Mouse (Mus musculus) neural tube, embryonic 15.5 days (tissue): ENCODE results near the gene Rcan1. TPM values are rescaled to one million over a fixed set of nuclear protein-coding genes. Genes with fewer than 3 reads are reported as not detected.
A peak's percentile ranks its signal among the peaks of the same experiment; 100 is the strongest.

Experiments
- ATAC-seq: fragments of 200-750 bp; cut with Nextera tagmentation; 2 replicates; pipeline ENCODE4 v1.8.0; 2017; ENCODE audit warnings: mild to moderate bottlenecking, moderate TSS enrichment, moderate library complexity; ENCODE audit not compliant: low FRiP score
- H3K27ac ChIP-seq: fragments of 300-500 bp; sonication (generic); replicated peaks from 2 replicates; pipeline ENCODE4 v1.5.1; 2015; ENCODE audit warnings: mild to moderate bottlenecking, inconsistent platforms
- H3K27me3 ChIP-seq: fragments of 300-500 bp; sonication (generic); replicated peaks from 2 replicates; pipeline ENCODE4 v1.6.1; 2015; ENCODE audit warnings: inconsistent platforms
- H3K36me3 ChIP-seq: fragments of 300-500 bp; sonication (generic); 2 replicates; pipeline ENCODE4 v1.6.1; 2015; ENCODE audit warnings: inconsistent platforms
- H3K4me1 ChIP-seq: fragments of 300-500 bp; sonication (generic); 2 replicates; pipeline ENCODE4 v1.6.1; 2015; ENCODE audit warnings: inconsistent platforms
- H3K4me2 ChIP-seq: fragments of 300-500 bp; sonication (generic); 2 replicates; pipeline ENCODE4 v1.6.1; 2015; ENCODE audit warnings: inconsistent platforms, mild to moderate bottlenecking, moderate library complexity
- H3K4me3 ChIP-seq: fragments of 300-500 bp; sonication (generic); replicated peaks from 2 replicates; pipeline ENCODE4 v1.5.1; 2015; ENCODE audit warnings: mild to moderate bottlenecking, inconsistent platforms
- H3K9ac ChIP-seq: fragments of 300-500 bp; sonication (generic); replicated peaks from 2 replicates; pipeline ENCODE4 v1.6.1; 2015; ENCODE audit warnings: mild to moderate bottlenecking, inconsistent platforms
- H3K9me3 ChIP-seq: fragments of 300-500 bp; sonication (generic); replicated peaks from 2 replicates; pipeline ENCODE4 v1.6.1; 2016; ENCODE audit warnings: inconsistent platforms
- WGBS: fragments of 180-500 bp; shearing (Covaris S2); methylation state at CpG from one replicate; pipeline ENCODE4 v1.1.7; 2015; ENCODE audit warnings: mixed read lengths; 5-methylcytosine and 5-hydroxymethylcytosine counted together
- polyA plus RNA-seq: library from polyadenylated mRNA; unstranded; fragments of >200 nt; fragmentation: Nextera tagmentation; extraction: Ambion mirVana; gene quantifications from 2 replicates; pipeline ENCODE4 v1.2.1, GENCODE M21; 2015

Gene Rcan1
- polyA plus RNA-seq, 1 experiment from 2014 or later: 79.4 TPM

DNA sequence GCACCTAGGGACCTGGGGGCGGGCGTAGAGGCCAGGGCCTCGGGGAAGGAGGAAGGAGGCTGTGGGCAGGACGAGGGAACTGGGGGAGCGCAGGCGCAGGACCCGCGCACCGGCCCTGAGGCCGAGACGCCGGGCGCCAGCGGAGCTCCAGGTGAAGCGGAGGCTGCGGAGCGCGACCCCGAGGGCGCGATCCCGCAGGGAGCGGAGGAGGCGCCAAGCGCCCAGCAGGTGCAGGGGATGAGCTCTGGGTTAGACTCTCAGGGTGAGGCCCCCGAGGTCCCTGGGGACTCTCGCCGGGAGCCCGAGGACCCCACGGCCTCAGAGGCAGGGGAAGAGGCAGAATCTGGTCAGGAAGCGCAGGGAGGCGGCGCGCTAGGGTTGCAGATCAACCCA, 27.9 kb upstream of the Rcan1 start:
- no peaks in the 10 kb centered on the region for H3K9me3 ChIP-seq
- peaks cover 18% of the 10 kb centered on the region for H3K4me1 ChIP-seq
- H3K27ac ChIP-seq: no peak overlapping the region
- ATAC-seq: no peak
- H3K9ac ChIP-seq: peak overlapping the region; percentile 5; the same call in 1 of the 2 replicates
- 2% methylated on average over 32 of the region's 34 CpGs for WGBS
- peaks cover 43% of the 10 kb centered on the region for H3K27me3 ChIP-seq
- no peaks in the 10 kb centered on the region for H3K36me3 ChIP-seq
- peak overlapping the region; percentile 75 for H3K4me2 ChIP-seq
- peak overlapping the region; percentile 45 for H3K4me3 ChIP-seq

DNA sequence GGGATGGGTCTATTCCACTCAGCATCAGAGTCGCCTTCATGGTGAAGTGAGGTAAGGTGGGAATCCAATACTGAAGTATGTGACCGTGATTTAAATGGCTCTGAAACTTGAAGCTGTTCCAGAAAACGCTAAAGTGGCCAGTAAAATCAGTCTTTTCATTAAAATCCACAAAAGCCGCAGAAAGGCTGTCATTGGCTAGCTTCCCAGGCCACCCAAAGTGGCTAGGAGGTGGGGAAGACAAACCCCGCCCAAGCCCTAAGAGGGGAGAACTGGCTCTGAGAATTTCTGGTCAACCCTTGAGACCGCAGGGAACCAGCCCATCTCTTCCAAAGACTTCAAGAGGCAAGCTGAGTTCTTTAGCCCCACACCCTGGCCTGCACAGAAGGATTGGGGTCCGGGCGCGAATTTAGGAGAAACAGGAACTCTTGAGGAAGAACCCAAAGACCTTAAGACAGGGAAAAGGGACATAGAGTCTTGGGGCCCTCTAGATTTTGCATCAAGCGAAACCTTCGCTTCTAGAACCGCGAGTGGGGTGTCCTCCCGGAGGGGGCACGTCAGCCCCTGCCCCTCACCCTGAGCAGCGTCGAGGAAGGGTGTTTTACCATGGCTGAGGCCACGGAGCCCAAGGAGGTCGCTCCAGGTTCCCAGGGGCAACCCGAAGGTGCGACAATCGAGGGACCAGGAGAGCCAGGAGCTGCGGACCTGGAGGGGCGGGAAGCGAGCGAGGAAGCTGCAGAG, 27.4 kb upstream of the Rcan1 start:
- Histone ChIP-seq H3K9ac (no peak overlapping the region; the same call in 1 of the 2 replicates), H3K4me3 (peak overlapping the region; percentile 45), H3K9me3 (no peaks in the 10 kb centered on the region), H3K4me1 (peaks cover 18% of the 10 kb centered on the region), H3K27me3 (peaks cover 43% of the 10 kb centered on the region), H3K36me3 (no peaks in the 10 kb centered on the region), H3K27ac (no peak overlapping the region), H3K4me2 (peak overlapping the region; percentile 75)
- ATAC-seq: no peak
- WGBS: 11% methylated on average over 26 of the region's 26 CpGs

GRCm38 (mm10) chr16:92489356-92489755, 18.7 kb upstream of the Rcan1 start:
- H3K9me3 ChIP-seq: no peaks in the 10 kb centered on the region
- no peak overlapping the region for H3K4me3 ChIP-seq
- 81% methylated on average over 9 of the region's 9 CpGs for WGBS
- H3K27ac ChIP-seq: no peak overlapping the region
- no peaks in the 10 kb centered on the region for H3K36me3 ChIP-seq
- no peak overlapping the region for H3K4me2 ChIP-seq
- no peaks in the 10 kb centered on the region for H3K4me1 ChIP-seq
- peaks cover 3% of the 10 kb centered on the region; the same call in 1 of the 2 replicates for H3K27me3 ChIP-seq
- H3K9ac ChIP-seq: no peak overlapping the region
- no peak for ATAC-seq

DNA sequence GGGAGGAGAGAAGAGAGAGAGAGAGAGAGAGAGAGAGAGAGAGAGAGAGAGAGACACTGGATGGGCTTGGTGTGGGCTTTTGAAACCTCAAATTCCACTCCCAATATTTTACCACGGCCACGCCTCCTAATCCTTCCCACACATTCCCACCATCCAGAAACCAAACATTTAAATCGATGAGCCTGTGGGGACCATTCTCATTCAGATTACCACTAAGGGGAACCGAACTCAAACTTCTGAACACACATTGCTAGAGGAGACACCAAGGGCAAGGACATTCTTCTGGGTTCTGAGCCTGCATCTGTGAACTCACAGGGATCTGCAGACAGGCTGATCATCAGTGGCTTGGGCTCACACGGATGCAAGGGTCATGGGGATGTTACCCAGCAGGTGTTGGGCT, 17.8 kb upstream of the Rcan1 start:
- Histone ChIP-seq H3K4me3 (no peak overlapping the region), H3K4me2 (no peak overlapping the region), H3K9ac (no peak overlapping the region), H3K27me3 (peaks cover 3% of the 10 kb centered on the region; the same call in 1 of the 2 replicates), H3K36me3 (no peaks in the 10 kb centered on the region), H3K27ac (no peak overlapping the region), H3K9me3 (no peaks in the 10 kb centered on the region), H3K4me1 (no peaks in the 10 kb centered on the region)
- WGBS: 89% methylated on average over 5 of the region's 5 CpGs
- no peak for ATAC-seq

DNA sequence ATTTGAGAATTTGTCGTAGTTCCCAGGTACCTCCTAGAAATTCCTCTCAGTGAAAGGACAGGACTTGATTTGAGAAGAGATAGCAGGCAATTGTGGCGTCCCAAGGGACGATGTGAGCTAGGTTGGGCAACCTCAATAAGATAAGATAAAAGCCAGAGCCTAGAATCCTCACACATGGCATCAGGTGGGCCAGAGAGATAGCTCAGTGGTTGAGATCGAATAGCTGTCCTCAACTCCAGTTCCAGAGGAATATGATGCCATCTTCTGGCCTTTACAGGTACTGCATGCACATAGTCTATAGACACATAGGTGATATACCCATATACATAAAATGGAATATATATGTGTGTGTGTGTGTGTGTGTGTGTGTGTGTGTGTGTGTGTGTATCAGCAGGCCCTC, 16.8 kb upstream of the Rcan1 start:
- H3K4me2 ChIP-seq: no peak overlapping the region
- H3K9ac ChIP-seq: no peak overlapping the region
- H3K4me3 ChIP-seq: no peak overlapping the region
- WGBS: 63% methylated on average over 4 of the region's 4 CpGs
- no peak overlapping the region for H3K27ac ChIP-seq
- no peaks in the 10 kb centered on the region for H3K4me1 ChIP-seq
- H3K9me3 ChIP-seq: no peaks in the 10 kb centered on the region
- no peaks in the 10 kb centered on the region for H3K36me3 ChIP-seq
- ATAC-seq: no peak
- peaks cover 3% of the 10 kb centered on the region; the same call in 1 of the 2 replicates for H3K27me3 ChIP-seq

DNA sequence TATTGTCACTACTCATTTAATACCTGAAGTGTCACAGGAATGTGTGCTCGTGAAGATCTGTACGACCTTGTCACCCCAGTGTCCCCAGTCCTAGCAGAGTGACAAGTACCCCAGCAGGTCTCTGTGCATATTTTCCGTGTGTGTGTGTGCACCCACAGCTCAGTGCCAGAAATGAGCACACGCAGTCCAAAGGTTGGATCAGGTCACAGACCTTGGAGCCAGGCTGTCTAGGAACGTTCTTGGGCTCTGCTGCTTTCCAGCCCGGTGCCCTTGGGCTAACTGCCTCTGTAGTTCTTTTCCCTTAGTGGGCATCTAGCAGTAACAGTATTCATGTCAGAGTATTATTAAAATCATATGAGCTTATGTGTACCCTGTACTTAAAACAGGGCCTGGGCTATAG, 16.4 kb upstream of the Rcan1 start:
- H3K4me2 ChIP-seq: no peak overlapping the region
- H3K4me1 ChIP-seq: no peaks in the 10 kb centered on the region
- no peak overlapping the region for H3K4me3 ChIP-seq
- no peak overlapping the region for H3K27ac ChIP-seq
- no peaks in the 10 kb centered on the region for H3K36me3 ChIP-seq
- H3K27me3 ChIP-seq: no peaks in the 10 kb centered on the region; the same call in 1 of the 2 replicates
- no peak overlapping the region for H3K9ac ChIP-seq
- no peak for ATAC-seq
- no peaks in the 10 kb centered on the region for H3K9me3 ChIP-seq
- 89% methylated on average over 6 of the region's 6 CpGs for WGBS

- Histone ChIP-seq H3K4me1 (no peaks in the 10 kb centered on the region), H3K9me3 (no peaks in the 10 kb centered on the region), H3K27me3 (no peaks in the 10 kb centered on the region), H3K27ac (no peak within 1 kb of the TSS), H3K4me2 (no peak within 1 kb of the TSS), H3K9ac (no peak within 1 kb of the TSS), H3K36me3 (no peaks in the 10 kb centered on the region), H3K4me3 (no peak within 1 kb of the TSS)
- no peak for ATAC-seq
- 95% methylated on average over 5 of the region's 5 CpGs for WGBS
Observed at GRCm38 (mm10) chr16:92485436-92485835, 14.8 kb upstream of the Rcan1 start, which contains the start of gene Clic6. Clic6 (plus strand) TSS chr16:92485736.

GRCm38 (mm10) chr16:92478561-92479150, 8.0 kb upstream of the Rcan1 start:
- Histone ChIP-seq H3K4me1 (peaks cover 11% of the 10 kb centered on the region), H3K27ac (no peak overlapping the region), H3K4me2 (peak overlapping the region; percentile 60), H3K27me3 (peaks cover 10% of the 10 kb centered on the region; the same call in 1 of the 2 replicates), H3K9me3 (no peaks in the 10 kb centered on the region), H3K36me3 (no peaks in the 10 kb centered on the region), H3K4me3 (peak overlapping the region; percentile 30), H3K9ac (no peak overlapping the region; the same call in 1 of the 2 replicates)
- ATAC-seq: peak; percentile 59; the same call in 1 of the 2 replicates
- 14% methylated on average over 22 of the region's 23 CpGs for WGBS

GRCm38 (mm10) chr16:92475093-92475860, 4.6 kb upstream of the Rcan1 start:
- 62% methylated on average over 25 of the region's 25 CpGs for WGBS
- Histone ChIP-seq H3K27ac (no peak overlapping the region), H3K27me3 (peaks cover 8% of the 10 kb centered on the region; the same call in 1 of the 2 replicates), H3K9ac (no peak overlapping the region), H3K4me1 (peaks cover 11% of the 10 kb centered on the region), H3K4me3 (no peak overlapping the region), H3K4me2 (no peak overlapping the region), H3K9me3 (no peaks in the 10 kb centered on the region), H3K36me3 (no peaks in the 10 kb centered on the region)
- no peak for ATAC-seq

GRCm38 (mm10) chr16:92472898-92473297, 2.2 kb upstream of the Rcan1 start:
- H3K36me3 ChIP-seq: no peaks in the 10 kb centered on the region

GRCm38 (mm10) chr16:92468459-92468858, 2.2 kb downstream of the Rcan1 start:
- 83% methylated on average over 14 of the region's 14 CpGs for WGBS
- Histone ChIP-seq H3K36me3 (no peaks in the 10 kb centered on the region; the same call in 1 of the 2 replicates), H3K9ac (no peak overlapping the region), H3K27me3 (no peaks in the 10 kb centered on the region), H3K4me3 (no peak overlapping the region), H3K9me3 (no peaks in the 10 kb centered on the region), H3K27ac (no peak overlapping the region), H3K4me1 (peaks cover 20% of the 10 kb centered on the region), H3K4me2 (no peak overlapping the region)
- no peak for ATAC-seq

More at GRCm38 (mm10) chr16:92472898-92473297, 2.2 kb upstream of the Rcan1 start:
- ATAC-seq: no peak
- no peaks in the 10 kb centered on the region for H3K4me1 ChIP-seq
- no peak overlapping the region for H3K9ac ChIP-seq
- no peak overlapping the region for H3K4me2 ChIP-seq
- 75% methylated on average over 3 of the region's 3 CpGs for WGBS
- H3K27me3 ChIP-seq: no peaks in the 10 kb centered on the region
- no peak overlapping the region for H3K27ac ChIP-seq
- H3K9me3 ChIP-seq: no peaks in the 10 kb centered on the region
- no peak overlapping the region for H3K4me3 ChIP-seq
